Mouse (Mus musculus): ENCODE measurements around the gene Immp2l.
A peak's percentile ranks its signal among the peaks of the same experiment; 100 is the strongest.
"Not testable (repeated sequence)": the region's sequence is repeated elsewhere in the genome, so short reads cannot be mapped to it uniquely, and the experiment has no call there.

Gene Immp2l

GRCm38 (mm10) chr12:41726720-41727119 is 702.8 kb downstream of the Immp2l start:
- no peak for DNase-seq

GRCm38 (mm10) chr12:41727221-41727620 is 703.3 kb downstream of the Immp2l start:
- no peak for DNase-seq

- DNase-seq = no peak
Measured at GRCm38 (mm10) chr12:41727764-41728338, 704.0 kb downstream of the Immp2l start.

GRCm38 (mm10) chr12:41728467-41728866 is 704.6 kb downstream of the Immp2l start:
- no peak for DNase-seq

- no peak for DNase-seq
Measured at GRCm38 (mm10) chr12:41729780-41730179, 705.9 kb downstream of the Immp2l start.

GRCm38 (mm10) chr12:41733168-41733567 is 709.3 kb downstream of the Immp2l start:
- DNase-seq = no peak

GRCm38 (mm10) chr12:41742887-41743286 is 719.0 kb downstream of the Immp2l start:
- DNase-seq = no peak

GRCm38 (mm10) chr12:41763396-41763795 is 739.5 kb downstream of the Immp2l start:
- DNase-seq = no peak

GRCm38 (mm10) chr12:41773961-41774360 is 750.1 kb downstream of the Immp2l start:
- no peak for DNase-seq

GRCm38 (mm10) chr12:41774623-41775323 is 750.9 kb downstream of the Immp2l start:
- DNase-seq = peak; percentile 90

- not testable (repeated sequence) for DNase-seq
Measured at GRCm38 (mm10) chr12:41777762-41778161, 753.9 kb downstream of the Immp2l start.

- not testable (repeated sequence) for DNase-seq
Measured at GRCm38 (mm10) chr12:41793681-41794080, 769.8 kb downstream of the Immp2l start.

GRCm38 (mm10) chr12:41829517-41829916 is 805.6 kb downstream of the Immp2l start:
- no peak for DNase-seq

- DNase-seq = no peak
Measured at GRCm38 (mm10) chr12:41831731-41832130, 807.8 kb downstream of the Immp2l start.

- no peak for DNase-seq
Measured at GRCm38 (mm10) chr12:41834646-41835045, 810.8 kb downstream of the Immp2l start.

GRCm38 (mm10) chr12:41838334-41838847 is 814.5 kb downstream of the Immp2l start:
- DNase-seq = no peak

- DNase-seq = no peak
Measured at GRCm38 (mm10) chr12:41839241-41839640, 815.4 kb downstream of the Immp2l start.

GRCm38 (mm10) chr12:41842694-41843329 is 818.9 kb downstream of the Immp2l start:
- no peak for DNase-seq

GRCm38 (mm10) chr12:41851896-41852470 is 828.1 kb downstream of the Immp2l start:
- DNase-seq = no peak

GRCm38 (mm10) chr12:41859652-41860051 is 835.8 kb downstream of the Immp2l start:
- DNase-seq = not testable (repeated sequence)

GRCm38 (mm10) chr12:41868317-41868716 is 844.4 kb downstream of the Immp2l start:
- no peak for DNase-seq

- no peak for DNase-seq
Measured at GRCm38 (mm10) chr12:41874015-41874414, 850.1 kb downstream of the Immp2l start.

GRCm38 (mm10) chr12:41877292-41877959 is 853.5 kb downstream of the Immp2l start:
- DNase-seq = no peak
